Mouse (Mus musculus) layer of hippocampus, adult 9-10 months (tissue): ENCODE measurements around the gene Cd7.
A peak's percentile ranks its signal among the peaks of the same experiment; 100 is the strongest.
"Not testable (repeated sequence)": the region's sequence is repeated elsewhere in the genome, so short reads cannot be mapped to it uniquely, and the experiment has no call there.

Source experiments
- DNase-seq: peaks from one replicate; pipeline ENCODE4 v3.0.0; 2022; ENCODE audit warnings: low spot score

Gene Cd7

GRCm38 (mm10) chr11:121047826-121048399 lies 8.7 kb upstream of the Cd7 start:
- DNase-seq, result no peak

- DNase-seq, result no peak
Observed at GRCm38 (mm10) chr11:121045286-121045685, 6.1 kb upstream of the Cd7 start.

GRCm38 (mm10) chr11:121043025-121043424 lies 3.8 kb upstream of the Cd7 start:
- not testable (repeated sequence) for DNase-seq

GRCm38 (mm10) chr11:121042480-121042879 lies 3.3 kb upstream of the Cd7 start:
- no peak for DNase-seq

GRCm38 (mm10) chr11:121041636-121042035 lies 2.4 kb upstream of the Cd7 start:
- DNase-seq, result no peak

- peak; percentile 74 for DNase-seq
Observed at GRCm38 (mm10) chr11:121041212-121041611, 2.0 kb upstream of the Cd7 start.

- DNase-seq, result no peak
Observed at GRCm38 (mm10) chr11:121038366-121039240, 615 bp downstream of the Cd7 start.

- DNase-seq, result no peak
Observed at GRCm38 (mm10) chr11:121033118-121033517, 6.1 kb downstream of the Cd7 start.

GRCm38 (mm10) chr11:121027259-121027658 lies 12.0 kb downstream of the Cd7 start:
- DNase-seq, result no peak

GRCm38 (mm10) chr11:121024163-121024562 lies 15.1 kb downstream of the Cd7 start:
- no peak for DNase-seq

- no peak for DNase-seq
Observed at GRCm38 (mm10) chr11:121019501-121019900, 19.7 kb downstream of the Cd7 start.

- no peak for DNase-seq
Observed at GRCm38 (mm10) chr11:121017703-121018102, 21.5 kb downstream of the Cd7 start.

GRCm38 (mm10) chr11:121015472-121015871 lies 23.7 kb downstream of the Cd7 start:
- no peak for DNase-seq

- no peak for DNase-seq
Observed at GRCm38 (mm10) chr11:121014896-121015300, 24.3 kb downstream of the Cd7 start.

GRCm38 (mm10) chr11:121013656-121014055 lies 25.6 kb downstream of the Cd7 start:
- DNase-seq, result no peak

- no peak for DNase-seq
Observed at GRCm38 (mm10) chr11:121010044-121010755, 29.0 kb downstream of the Cd7 start.

- DNase-seq, result no peak
Observed at GRCm38 (mm10) chr11:121006184-121006583, 33.0 kb downstream of the Cd7 start.

GRCm38 (mm10) chr11:121004281-121004680 lies 34.9 kb downstream of the Cd7 start:
- no peak for DNase-seq

GRCm38 (mm10) chr11:121001966-121002365 lies 37.3 kb downstream of the Cd7 start:
- DNase-seq, result no peak

GRCm38 (mm10) chr11:120994741-120995140 lies 44.5 kb downstream of the Cd7 start:
- DNase-seq, result no peak

GRCm38 (mm10) chr11:120993586-120993985 lies 45.6 kb downstream of the Cd7 start:
- no peak for DNase-seq

- DNase-seq, result no peak
Observed at GRCm38 (mm10) chr11:120993080-120993479, 46.1 kb downstream of the Cd7 start.

- no peak for DNase-seq
Observed at GRCm38 (mm10) chr11:120991791-120992190, 47.4 kb downstream of the Cd7 start.
